Mouse (Mus musculus): ENCODE measurements around the gene Kcnc4. TPM values are rescaled to one million over a fixed set of nuclear protein-coding genes. Genes with fewer than 3 reads are reported as not detected.
A peak's percentile ranks its signal among the peaks of the same experiment; 100 is the strongest.

Gene Kcnc4
- polyA plus RNA-seq, 1 experiment from 2014 or later, result 0.07 TPM

GRCm38 (mm10) chr3:107443866-107444265 lies 15.5 kb downstream of the Kcnc4 start:
- no peak for ATAC-seq (ENCODE audit: insufficient number of reproducible peaks, low FRiP score, low TSS enrichment, low read depth)
- no peak overlapping the region for H3K9ac ChIP-seq (ENCODE audit: low read length)

GRCm38 (mm10) chr3:107442191-107442590 lies 17.2 kb downstream of the Kcnc4 start:
- DNase-seq (ENCODE audit: low spot score) (no peak), ATAC-seq (ENCODE audit: insufficient number of reproducible peaks, low FRiP score, low TSS enrichment, low read depth) (peak; percentile 35; the same call in 1 of the 2 replicates)
- Histone ChIP-seq H3K4me1 (ENCODE audit: control insufficient read depth, insufficient read depth, low read length) (no peaks in the 10 kb centered on the region), H3K9ac (ENCODE audit: low read length) (no peak overlapping the region), H3K36me3 (ENCODE audit: control insufficient read depth, insufficient read depth, low read length) (no peaks in the 10 kb centered on the region), H3K4me2 (ENCODE audit: low read depth, severe bottlenecking) (no peak overlapping the region), H3K4me3 (ENCODE audit: low read depth, low read length) (no peak overlapping the region), H3K27me3 (ENCODE audit: control insufficient read depth, insufficient read depth, low read length) (no peaks in the 10 kb centered on the region), H3K9me3 (ENCODE audit: control insufficient read depth, low read length) (no peaks in the 10 kb centered on the region), H3K27ac (replicated peaks; ENCODE audit: low read depth, low read length) (no peak overlapping the region)
- 71% methylated on average over 11 of the region's 11 CpGs for WGBS

More at GRCm38 (mm10) chr3:107443866-107444265, 15.5 kb downstream of the Kcnc4 start:
- Histone ChIP-seq H3K4me1 (ENCODE audit: control insufficient read depth, insufficient read depth, low read length) (no peaks in the 10 kb centered on the region), H3K27me3 (ENCODE audit: control insufficient read depth, insufficient read depth, low read length) (no peaks in the 10 kb centered on the region), H3K4me2 (ENCODE audit: low read depth, severe bottlenecking) (no peak overlapping the region), H3K36me3 (ENCODE audit: control insufficient read depth, insufficient read depth, low read length) (no peaks in the 10 kb centered on the region), H3K4me3 (ENCODE audit: low read depth, low read length) (no peak overlapping the region), H3K9me3 (ENCODE audit: control insufficient read depth, low read length) (no peaks in the 10 kb centered on the region), H3K27ac (replicated peaks; ENCODE audit: low read depth, low read length) (no peak overlapping the region)
- no peak for DNase-seq (ENCODE audit: low spot score)
- WGBS, result 82% methylated on average over 5 of the region's 5 CpGs

GRCm38 (mm10) chr3:107441306-107441705 lies 18.0 kb downstream of the Kcnc4 start:
- ATAC-seq (ENCODE audit: insufficient number of reproducible peaks, low FRiP score, low TSS enrichment, low read depth), result no peak
- H3K9me3 ChIP-seq (ENCODE audit: control insufficient read depth, low read length), result no peaks in the 10 kb centered on the region
- H3K27ac ChIP-seq (replicated peaks; ENCODE audit: low read depth, low read length), result no peak overlapping the region
- H3K27me3 ChIP-seq (ENCODE audit: control insufficient read depth, insufficient read depth, low read length), result no peaks in the 10 kb centered on the region
- H3K4me2 ChIP-seq (ENCODE audit: low read depth, severe bottlenecking), result no peak overlapping the region
- 81% methylated on average over 8 of the region's 8 CpGs for WGBS
- H3K4me3 ChIP-seq (ENCODE audit: low read depth, low read length), result no peak overlapping the region
- H3K36me3 ChIP-seq (ENCODE audit: control insufficient read depth, insufficient read depth, low read length), result no peaks in the 10 kb centered on the region
- H3K9ac ChIP-seq (ENCODE audit: low read length), result no peak overlapping the region
- no peaks in the 10 kb centered on the region for H3K4me1 ChIP-seq (ENCODE audit: control insufficient read depth, insufficient read depth, low read length)
- DNase-seq (ENCODE audit: low spot score), result no peak

GRCm38 (mm10) chr3:107439280-107439679 lies 20.1 kb downstream of the Kcnc4 start:
- ATAC-seq (ENCODE audit: insufficient number of reproducible peaks, low FRiP score, low TSS enrichment, low read depth), result no peak
- 90% methylated on average over 11 of the region's 11 CpGs for WGBS

DNA sequence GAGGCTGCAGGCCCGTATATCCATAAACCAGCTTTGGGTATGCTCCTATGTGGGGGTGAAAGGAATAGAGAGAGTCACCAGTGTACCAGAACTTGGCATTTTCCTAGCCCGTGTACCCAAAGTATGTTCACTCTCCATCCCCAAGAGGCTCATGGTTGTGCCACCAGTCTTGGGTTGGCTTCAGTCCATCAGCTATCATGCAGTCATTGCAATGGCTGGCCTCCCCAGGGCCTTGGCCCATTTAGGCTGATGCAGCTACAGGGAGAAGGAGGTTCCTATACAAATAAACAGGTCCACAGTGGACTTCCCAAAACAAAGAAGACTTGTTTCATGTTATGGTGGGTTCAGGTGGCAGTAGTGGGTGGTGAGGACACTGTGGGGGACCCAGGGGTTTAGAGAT lies 21.7 kb downstream of the Kcnc4 start:
- H3K27me3 ChIP-seq (ENCODE audit: control insufficient read depth, insufficient read depth, low read length), result no peaks in the 10 kb centered on the region
- ATAC-seq (ENCODE audit: insufficient number of reproducible peaks, low FRiP score, low TSS enrichment, low read depth), result no peak
- no peaks in the 10 kb centered on the region for H3K9me3 ChIP-seq (ENCODE audit: control insufficient read depth, low read length)
- WGBS, result 91% methylated on average over 2 of the region's 2 CpGs
- DNase-seq (ENCODE audit: low spot score), result no peak
- no peaks in the 10 kb centered on the region for H3K36me3 ChIP-seq (ENCODE audit: control insufficient read depth, insufficient read depth, low read length)
- H3K4me1 ChIP-seq (ENCODE audit: control insufficient read depth, insufficient read depth, low read length), result no peaks in the 10 kb centered on the region
- no peak overlapping the region for H3K4me2 ChIP-seq (ENCODE audit: low read depth, severe bottlenecking)
- H3K9ac ChIP-seq (ENCODE audit: low read length), result no peak overlapping the region
- H3K27ac ChIP-seq (replicated peaks; ENCODE audit: low read depth, low read length), result no peak overlapping the region
- no peak overlapping the region for H3K4me3 ChIP-seq (ENCODE audit: low read depth, low read length)

More at GRCm38 (mm10) chr3:107439280-107439679, 20.1 kb downstream of the Kcnc4 start:
- Histone ChIP-seq H3K9me3 (ENCODE audit: control insufficient read depth, low read length) (no peaks in the 10 kb centered on the region), H3K9ac (ENCODE audit: low read length) (no peak overlapping the region), H3K4me2 (ENCODE audit: low read depth, severe bottlenecking) (no peak overlapping the region), H3K4me3 (ENCODE audit: low read depth, low read length) (no peak overlapping the region), H3K4me1 (ENCODE audit: control insufficient read depth, insufficient read depth, low read length) (no peaks in the 10 kb centered on the region), H3K27ac (replicated peaks; ENCODE audit: low read depth, low read length) (no peak overlapping the region), H3K27me3 (ENCODE audit: control insufficient read depth, insufficient read depth, low read length) (no peaks in the 10 kb centered on the region), H3K36me3 (ENCODE audit: control insufficient read depth, insufficient read depth, low read length) (no peaks in the 10 kb centered on the region)
- DNase-seq (ENCODE audit: low spot score), result no peak

DNA sequence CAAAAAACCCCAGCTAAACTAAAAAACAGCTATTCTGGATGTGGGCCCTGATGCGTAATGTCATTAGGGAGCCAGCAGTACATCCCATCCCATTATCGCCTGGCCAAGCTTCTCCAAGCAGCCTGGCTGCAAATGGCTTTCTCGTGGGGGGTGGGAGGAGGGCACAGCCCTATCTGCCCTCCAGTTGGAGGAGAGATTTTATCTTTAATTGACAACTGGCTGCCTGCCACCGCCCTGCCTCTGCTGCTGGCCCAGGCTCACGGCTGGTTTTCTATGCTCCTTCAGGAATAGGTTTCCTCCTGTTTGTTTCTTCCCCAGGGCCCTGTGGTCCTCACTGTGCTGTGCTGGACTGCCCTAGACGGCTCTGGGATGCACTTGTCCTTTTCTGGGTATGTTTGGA lies 22.9 kb downstream of the Kcnc4 start:
- Histone ChIP-seq H3K9me3 (ENCODE audit: control insufficient read depth, low read length) (no peaks in the 10 kb centered on the region), H3K4me2 (ENCODE audit: low read depth, severe bottlenecking) (no peak overlapping the region), H3K36me3 (ENCODE audit: control insufficient read depth, insufficient read depth, low read length) (no peaks in the 10 kb centered on the region), H3K4me1 (ENCODE audit: control insufficient read depth, insufficient read depth, low read length) (no peaks in the 10 kb centered on the region), H3K27me3 (ENCODE audit: control insufficient read depth, insufficient read depth, low read length) (no peaks in the 10 kb centered on the region), H3K4me3 (ENCODE audit: low read depth, low read length) (no peak overlapping the region), H3K9ac (ENCODE audit: low read length) (no peak overlapping the region), H3K27ac (replicated peaks; ENCODE audit: low read depth, low read length) (no peak overlapping the region)
- DNase-seq (ENCODE audit: low spot score) (no peak), ATAC-seq (ENCODE audit: insufficient number of reproducible peaks, low FRiP score, low TSS enrichment, low read depth) (no peak)
- whole genome bisulfite sequencing, result 60% methylated on average over 6 of the region's 6 CpGs

DNA sequence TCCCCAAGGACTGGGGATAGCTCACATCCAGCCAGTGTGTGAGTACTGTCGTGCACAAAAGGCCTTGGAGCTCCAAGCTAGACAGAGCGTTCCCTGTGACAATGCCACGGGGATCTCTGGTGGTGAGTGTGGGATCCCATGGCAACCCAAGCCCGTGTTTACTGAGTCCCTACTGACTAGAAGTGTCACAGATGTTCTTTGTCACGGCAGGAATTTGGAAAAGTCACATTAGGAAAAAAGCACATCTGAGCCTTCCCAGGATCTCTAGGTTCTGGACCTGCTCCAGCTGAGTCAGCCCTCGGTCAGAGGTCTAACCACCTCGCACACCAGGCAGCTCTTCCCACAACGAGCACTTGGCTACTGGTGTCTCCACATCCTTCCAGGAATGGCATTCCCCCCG lies 25.7 kb downstream of the Kcnc4 start:
- no peak for DNase-seq (ENCODE audit: low spot score)
- Histone ChIP-seq H3K27ac (replicated peaks; ENCODE audit: low read depth, low read length) (no peak overlapping the region), H3K4me2 (ENCODE audit: low read depth, severe bottlenecking) (no peak overlapping the region), H3K9ac (ENCODE audit: low read length) (no peak overlapping the region), H3K27me3 (ENCODE audit: control insufficient read depth, insufficient read depth, low read length) (no peaks in the 10 kb centered on the region), H3K36me3 (ENCODE audit: control insufficient read depth, insufficient read depth, low read length) (no peaks in the 10 kb centered on the region), H3K9me3 (ENCODE audit: control insufficient read depth, low read length) (no peaks in the 10 kb centered on the region), H3K4me3 (ENCODE audit: low read depth, low read length) (no peak overlapping the region), H3K4me1 (ENCODE audit: control insufficient read depth, insufficient read depth, low read length) (no peaks in the 10 kb centered on the region)
- no peak for ATAC-seq (ENCODE audit: insufficient number of reproducible peaks, low FRiP score, low TSS enrichment, low read depth)
- WGBS, result 76% methylated on average over 9 of the region's 9 CpGs

GRCm38 (mm10) chr3:107431268-107431667 lies 28.1 kb downstream of the Kcnc4 start:
- 29% methylated on average over 1 of the region's 1 CpGs for WGBS
- Histone ChIP-seq H3K36me3 (ENCODE audit: control insufficient read depth, insufficient read depth, low read length) (no peaks in the 10 kb centered on the region), H3K4me1 (ENCODE audit: control insufficient read depth, insufficient read depth, low read length) (no peaks in the 10 kb centered on the region), H3K27me3 (ENCODE audit: control insufficient read depth, insufficient read depth, low read length) (no peaks in the 10 kb centered on the region), H3K27ac (replicated peaks; ENCODE audit: low read depth, low read length) (no peak overlapping the region), H3K9me3 (ENCODE audit: control insufficient read depth, low read length) (no peaks in the 10 kb centered on the region), H3K4me3 (ENCODE audit: low read depth, low read length) (no peak overlapping the region), H3K4me2 (ENCODE audit: low read depth, severe bottlenecking) (no peak overlapping the region), H3K9ac (ENCODE audit: low read length) (no peak overlapping the region)
- ATAC-seq (ENCODE audit: insufficient number of reproducible peaks, low FRiP score, low TSS enrichment, low read depth) (no peak), DNase-seq (ENCODE audit: low spot score) (no peak)

DNA sequence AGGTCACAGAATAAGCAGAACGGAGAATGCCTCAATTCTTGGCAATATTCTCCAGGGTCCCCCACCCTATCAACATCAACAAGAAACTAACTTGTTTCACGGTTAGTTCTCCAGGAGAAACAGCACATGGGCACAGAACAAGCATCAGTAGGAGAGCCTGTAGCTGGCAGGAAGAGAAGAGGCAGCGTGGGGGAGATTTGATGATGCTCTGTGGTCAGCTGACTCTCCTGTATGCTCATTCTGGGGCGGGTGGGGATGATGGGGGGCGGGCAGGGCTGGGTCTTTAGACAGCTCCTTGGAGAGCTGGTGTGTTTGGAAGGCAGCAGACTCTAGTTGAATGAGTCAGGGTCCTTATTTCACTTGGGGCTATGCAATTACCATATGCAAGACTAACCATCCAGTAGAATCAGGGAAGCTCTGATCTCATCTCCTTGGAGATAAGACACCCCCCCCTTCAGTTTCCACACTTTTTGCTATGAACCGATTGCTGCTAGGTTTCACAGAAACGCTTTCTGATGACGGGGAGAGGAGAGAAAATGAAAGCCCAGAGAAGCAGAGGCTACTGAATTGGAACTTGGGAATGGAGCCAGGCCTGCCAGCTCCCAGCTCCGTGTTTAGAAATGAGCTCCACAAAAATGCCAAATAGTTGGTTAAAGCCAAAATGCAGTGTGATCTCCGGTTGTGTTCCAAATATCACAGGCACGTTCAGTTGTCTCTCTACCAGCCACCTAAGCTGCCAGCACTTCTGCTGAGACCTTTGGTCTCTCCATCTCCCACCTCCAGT lies 34.9 kb downstream of the Kcnc4 start:
- H3K36me3 ChIP-seq (ENCODE audit: control insufficient read depth, insufficient read depth, low read length), result no peaks in the 10 kb centered on the region
- no peaks in the 10 kb centered on the region for H3K9me3 ChIP-seq (ENCODE audit: control insufficient read depth, low read length)
- no peaks in the 10 kb centered on the region for H3K27me3 ChIP-seq (ENCODE audit: control insufficient read depth, insufficient read depth, low read length)
- DNase-seq (ENCODE audit: low spot score) (no peak), ATAC-seq (ENCODE audit: insufficient number of reproducible peaks, low FRiP score, low TSS enrichment, low read depth) (no peak)
- no peak overlapping the region for H3K27ac ChIP-seq (replicated peaks; ENCODE audit: low read depth, low read length)
- no peak overlapping the region for H3K4me2 ChIP-seq (ENCODE audit: low read depth, severe bottlenecking)
- H3K9ac ChIP-seq (ENCODE audit: low read length), result no peak overlapping the region
- no peaks in the 10 kb centered on the region for H3K4me1 ChIP-seq (ENCODE audit: control insufficient read depth, insufficient read depth, low read length)
- WGBS, result 78% methylated on average over 11 of the region's 11 CpGs
- no peak overlapping the region for H3K4me3 ChIP-seq (ENCODE audit: low read depth, low read length)

Measured in limb, embryonic 11.5 days (tissue).